Mouse (Mus musculus): Measurements from ENCODE around the gene Krtcap3. TPM values are rescaled to one million over a fixed set of nuclear protein-coding genes. Genes with fewer than 3 reads are reported as not detected.
A peak's percentile ranks its signal among the peaks of the same experiment; 100 is the strongest.

The Krtcap3 gene
- polyA plus RNA-seq, 1 experiment from 2014 or later: 66.8 TPM

DNA sequence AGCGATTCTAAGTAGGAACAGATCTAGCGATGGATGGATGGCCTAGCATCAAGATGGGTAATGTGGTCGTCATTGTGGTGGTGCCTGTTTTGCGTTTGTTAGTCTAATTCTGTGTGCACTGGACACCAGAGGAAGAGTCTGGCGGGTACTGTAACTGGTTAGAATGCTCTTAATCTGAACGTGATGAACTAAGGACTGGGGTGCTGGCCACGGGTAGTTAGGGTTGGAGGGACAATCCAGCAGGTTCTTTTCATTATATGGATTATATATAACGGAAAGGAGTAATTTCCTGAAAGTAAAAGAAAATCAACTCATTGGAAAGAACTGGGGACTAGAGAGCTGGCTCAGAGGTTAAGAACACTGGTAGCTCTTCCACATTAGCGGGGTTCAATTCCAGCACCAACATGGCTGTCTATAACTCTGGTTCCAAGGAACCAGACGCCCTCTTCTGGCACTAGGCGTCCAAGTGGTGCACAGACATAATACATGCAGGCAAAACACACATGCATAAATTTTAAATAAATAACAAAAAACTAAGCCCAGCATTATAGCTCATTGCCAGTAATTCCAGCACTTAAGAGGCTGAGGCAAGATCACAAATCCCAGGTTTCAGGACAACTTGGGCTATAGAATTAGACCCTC, 30.1 kb upstream of the Krtcap3 start:
- Histone ChIP-seq H3K4me3 (replicated peaks) (peak overlapping the region; percentile 94), H3K27ac (peak overlapping the region; percentile 84), H3K9ac (peak overlapping the region; percentile 74), H3K9me3 (no peaks in the 10 kb centered on the region), H3K36me3 (no peaks in the 10 kb centered on the region), H3K27me3 (replicated peaks) (no peaks in the 10 kb centered on the region), H3K4me1 (replicated peaks) (peaks cover 4% of the 10 kb centered on the region; the same call in 1 of the 2 replicates), H3K4me2 (replicated peaks) (peak overlapping the region; percentile 79)
- 11% methylated on average over 11 of the region's 11 CpGs for WGBS
- no peak for ATAC-seq

DNA sequence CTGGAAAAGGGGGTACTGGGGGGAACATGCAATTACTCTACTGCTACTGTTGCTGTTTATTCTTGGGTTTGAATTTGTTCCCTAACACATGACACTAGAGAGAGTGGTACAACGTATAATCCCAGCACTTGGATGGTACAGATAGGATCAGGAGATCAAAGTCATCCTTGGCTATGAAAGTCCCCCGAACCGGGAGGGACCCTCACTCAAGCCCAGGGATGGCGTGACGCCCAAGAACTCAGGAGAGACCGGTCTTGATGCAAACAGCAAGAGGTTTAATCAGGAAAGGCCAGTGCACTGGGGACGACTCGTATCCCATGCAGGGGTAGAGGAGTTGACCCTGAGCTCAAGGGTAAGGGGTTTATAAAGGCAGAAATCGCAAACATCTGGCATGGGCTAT, 28.8 kb upstream of the Krtcap3 start:
- peaks cover 4% of the 10 kb centered on the region; the same call in 1 of the 2 replicates for H3K4me1 ChIP-seq (replicated peaks)
- no peak overlapping the region for H3K4me3 ChIP-seq (replicated peaks)
- H3K27me3 ChIP-seq (replicated peaks): no peaks in the 10 kb centered on the region
- H3K4me2 ChIP-seq (replicated peaks): no peak overlapping the region
- H3K36me3 ChIP-seq: no peaks in the 10 kb centered on the region
- H3K9ac ChIP-seq: no peak overlapping the region
- 94% methylated on average over 9 of the region's 9 CpGs for WGBS
- H3K9me3 ChIP-seq: no peaks in the 10 kb centered on the region
- ATAC-seq: no peak
- H3K27ac ChIP-seq: no peak overlapping the region

DNA sequence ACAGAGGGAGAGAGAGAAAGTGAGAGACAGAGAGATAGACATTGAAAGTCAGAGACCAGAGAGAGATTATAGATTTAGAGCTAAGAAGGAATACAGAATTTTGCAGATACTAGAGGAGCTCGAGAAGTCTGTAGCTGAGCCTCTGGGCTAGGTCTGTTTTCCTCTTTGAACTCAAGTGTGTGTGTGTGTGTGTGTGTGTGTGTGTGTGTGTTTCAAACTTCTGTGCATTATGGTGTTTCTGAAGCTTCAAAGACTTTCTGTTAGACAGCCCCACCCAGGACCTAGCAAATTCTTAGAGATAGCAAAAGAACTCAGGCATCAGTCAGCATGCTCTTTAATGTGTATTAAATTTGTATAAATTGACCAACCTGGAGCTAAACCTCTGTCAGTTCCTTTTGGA, 24.9 kb upstream of the Krtcap3 start:
- 77% methylated on average over 1 of the region's 1 CpGs for WGBS

DNA sequence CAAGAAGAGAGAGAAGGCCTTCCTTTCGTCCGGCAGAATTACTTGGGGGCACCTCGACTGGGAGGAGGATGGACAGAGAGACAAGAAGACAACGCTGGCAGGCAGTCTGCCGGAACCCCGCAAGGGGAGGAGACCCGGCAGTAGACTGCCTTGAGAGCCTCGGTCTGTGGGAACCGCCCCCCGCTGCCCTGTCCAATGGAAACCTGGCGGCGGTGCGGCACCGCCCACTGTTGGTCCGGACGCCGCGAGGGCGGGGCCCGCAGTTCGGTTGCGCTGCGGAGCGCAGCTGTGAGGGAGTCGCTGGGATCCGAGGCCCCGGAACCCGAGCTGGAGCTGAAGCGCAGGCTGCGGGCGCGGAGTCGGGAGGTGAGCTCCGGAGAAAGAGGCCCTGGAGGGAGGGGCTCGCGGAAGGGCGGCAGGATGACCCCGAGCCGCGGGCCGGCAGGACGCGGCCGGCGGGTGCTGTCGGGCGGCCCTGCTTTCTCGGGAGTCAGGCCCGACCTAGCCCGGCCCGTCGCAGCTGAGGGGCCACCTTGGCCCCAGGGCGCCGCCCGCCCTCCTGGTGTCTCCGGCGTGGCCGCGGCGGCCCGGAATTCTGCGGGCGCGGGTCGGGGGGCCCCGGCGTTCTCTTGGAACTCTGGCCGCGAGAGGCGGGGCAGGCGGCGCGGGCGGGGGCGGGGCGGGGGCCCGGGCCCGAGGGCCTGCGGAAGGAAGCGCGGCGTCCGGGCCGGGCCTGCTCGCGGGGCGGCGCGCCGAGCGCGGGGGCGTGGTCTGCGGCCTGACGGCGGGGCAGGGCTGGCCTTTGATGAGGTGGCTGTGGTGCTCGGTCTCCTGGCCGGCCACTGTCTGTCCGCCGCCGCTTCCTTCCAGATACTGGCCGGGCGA, 10.6 kb upstream of the Krtcap3 start, which contains the start of the genes Nrbp1 and Gm9970:
Gene Nrbp1 (plus strand): TSS at position 228 of the 885 bp plus-strand sequence.
Gene Gm9970 (minus strand): TSS at position 596 of the 885 bp plus-strand sequence.
- H3K4me1 ChIP-seq (replicated peaks): 0 out of 2 replicates have a peak, but pooled peaks cover 7% of the 10 kb centered on the region
- under 1% methylated on average over 81 of the region's 103 CpGs for WGBS
- no peaks in the 10 kb centered on the region for H3K27me3 ChIP-seq (replicated peaks)
- ATAC-seq: peak; percentile 99
- peaks cover 18% of the 10 kb centered on the region for H3K36me3 ChIP-seq
- H3K27ac ChIP-seq: peak within 1 kb of the TSS; percentile 99
- H3K9ac ChIP-seq: peak within 1 kb of the TSS; percentile 99
- H3K9me3 ChIP-seq: no peaks in the 10 kb centered on the region
- H3K4me3 ChIP-seq (replicated peaks): peak within 1 kb of the TSS; percentile 99
- peak within 1 kb of the TSS; percentile 80 for H3K4me2 ChIP-seq (replicated peaks)

More for the DNA sequence above, 24.9 kb upstream of the Krtcap3 start:
- no peak overlapping the region for H3K4me3 ChIP-seq (replicated peaks)
- H3K9me3 ChIP-seq: no peaks in the 10 kb centered on the region
- no peaks in the 10 kb centered on the region for H3K27me3 ChIP-seq (replicated peaks)
- no peak for ATAC-seq
- no peaks in the 10 kb centered on the region for H3K4me1 ChIP-seq (replicated peaks)
- no peaks in the 10 kb centered on the region for H3K36me3 ChIP-seq
- no peak overlapping the region for H3K27ac ChIP-seq
- H3K4me2 ChIP-seq (replicated peaks): no peak overlapping the region
- H3K9ac ChIP-seq: no peak overlapping the region

DNA sequence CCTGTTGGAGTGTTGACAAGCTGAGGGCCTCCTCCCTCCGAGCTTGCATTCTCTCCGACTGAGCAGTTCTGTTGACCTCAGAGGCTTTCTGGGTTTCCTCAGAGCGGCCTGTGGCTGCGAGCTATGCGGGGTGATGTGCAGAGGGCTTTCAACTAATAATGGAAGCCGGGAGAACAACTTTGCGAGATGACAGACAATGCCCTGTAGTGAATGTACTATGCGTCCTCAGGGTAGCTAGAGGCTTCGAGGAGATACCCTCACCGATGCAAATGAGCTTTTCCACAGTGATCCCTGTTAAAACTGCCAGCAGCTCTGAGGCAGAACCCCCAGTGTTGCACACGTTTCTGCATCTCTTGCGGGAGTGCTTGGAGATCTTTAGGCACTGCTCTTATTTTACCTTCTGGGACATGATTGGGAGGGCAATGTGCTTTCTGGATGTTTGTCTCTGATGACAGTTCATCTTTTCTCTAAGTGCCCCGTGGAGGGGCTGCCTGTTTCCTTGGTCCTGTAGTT, 9.9 kb upstream of the Krtcap3 start:
- no peak for ATAC-seq
- H3K9me3 ChIP-seq: no peaks in the 10 kb centered on the region
- H3K27me3 ChIP-seq (replicated peaks): no peaks in the 10 kb centered on the region

DNA sequence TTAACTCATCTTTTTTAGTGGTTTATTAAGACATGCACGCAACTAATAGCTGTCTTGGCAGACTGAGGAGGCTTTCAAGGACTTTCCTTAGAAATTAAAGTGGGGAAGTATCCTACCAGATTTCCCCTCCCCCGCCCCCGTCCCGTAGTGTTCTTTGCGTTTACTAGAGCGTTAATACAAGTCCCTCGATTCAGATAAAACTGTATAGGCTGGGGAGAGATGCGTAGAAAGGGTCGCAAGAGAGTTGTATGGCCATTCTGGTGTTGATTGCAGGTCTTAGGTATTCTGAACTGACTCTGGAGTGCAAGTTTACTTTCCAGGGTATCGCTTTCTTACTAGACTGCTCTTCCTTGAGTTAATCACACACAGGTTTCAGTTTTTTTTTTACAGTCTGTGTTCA, 9.3 kb upstream of the Krtcap3 start:
- H3K27ac ChIP-seq: no peak overlapping the region
- peaks cover 24% of the 10 kb centered on the region for H3K36me3 ChIP-seq
- peak overlapping the region; percentile 80 for H3K4me2 ChIP-seq (replicated peaks)
- H3K9ac ChIP-seq: peak overlapping the region; percentile 99
- peak overlapping the region; percentile 99 for H3K4me3 ChIP-seq (replicated peaks)
- H3K4me1 ChIP-seq (replicated peaks): 0 out of 2 replicates have a peak, but pooled peaks cover 7% of the 10 kb centered on the region
- H3K27me3 ChIP-seq (replicated peaks): no peaks in the 10 kb centered on the region
- WGBS: 21% methylated on average over 10 of the region's 10 CpGs
- ATAC-seq: no peak
- H3K9me3 ChIP-seq: no peaks in the 10 kb centered on the region

More for the DNA sequence above, 9.9 kb upstream of the Krtcap3 start:
- WGBS: under 1% methylated on average over 13 of the region's 13 CpGs
- Histone ChIP-seq H3K36me3 (peaks cover 24% of the 10 kb centered on the region), H3K4me1 (replicated peaks) (0 out of 2 replicates have a peak, but pooled peaks cover 7% of the 10 kb centered on the region), H3K9ac (peak overlapping the region; percentile 99), H3K27ac (peak overlapping the region; percentile 99), H3K4me3 (replicated peaks) (peak overlapping the region; percentile 99), H3K4me2 (replicated peaks) (peak overlapping the region; percentile 80)

DNA sequence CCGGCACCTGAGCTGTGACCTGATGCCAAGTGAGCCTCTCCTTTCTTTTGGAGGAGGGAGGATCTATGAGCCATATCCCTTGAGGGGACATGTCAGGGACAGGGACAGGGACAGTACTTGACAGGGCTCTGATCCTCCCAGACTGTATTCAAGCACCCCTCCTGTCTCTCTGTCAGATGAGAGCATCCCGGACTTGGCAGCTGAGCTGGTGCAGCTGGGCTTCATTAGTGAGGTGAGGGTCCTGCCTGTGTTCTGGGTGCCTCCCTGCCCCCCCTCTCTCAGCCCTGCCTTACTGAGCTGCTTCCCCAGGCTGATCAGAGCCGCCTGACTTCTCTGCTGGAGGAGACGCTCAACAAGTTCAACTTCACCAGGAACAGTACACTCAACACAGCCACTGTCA, 775 bp upstream of the Krtcap3 start:
- ATAC-seq: no peak
- no peaks in the 10 kb centered on the region for H3K27me3 ChIP-seq (replicated peaks)
- H3K4me2 ChIP-seq (replicated peaks): no peak overlapping the region
- no peak overlapping the region for H3K9ac ChIP-seq
- no peak overlapping the region for H3K4me3 ChIP-seq (replicated peaks)
- no peaks in the 10 kb centered on the region for H3K9me3 ChIP-seq
- H3K27ac ChIP-seq: no peak overlapping the region
- 52% methylated on average over 4 of the region's 4 CpGs for WGBS
- peaks cover 39% of the 10 kb centered on the region for H3K36me3 ChIP-seq
- peaks cover 16% of the 10 kb centered on the region for H3K4me1 ChIP-seq (replicated peaks)

DNA sequence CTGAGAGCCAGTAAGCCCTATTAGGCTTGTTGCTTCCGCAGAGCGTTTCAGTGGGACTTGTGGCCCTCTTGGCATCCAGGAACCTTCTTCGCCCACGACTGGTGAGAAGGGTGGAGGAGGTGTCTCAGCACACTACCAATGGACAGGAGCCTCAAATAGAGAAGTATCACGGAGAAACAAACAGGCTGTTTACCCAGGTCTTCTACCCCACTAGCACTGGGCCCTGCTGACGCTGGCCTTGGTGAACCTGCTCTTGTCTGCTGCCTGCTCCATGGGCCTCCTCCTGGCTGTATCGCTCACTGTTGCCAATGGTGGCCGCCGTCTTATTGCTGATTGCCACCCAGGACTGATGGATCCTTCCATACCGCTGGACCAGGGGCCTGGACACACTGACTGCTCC, 660 bp downstream of the Krtcap3 start:
- Histone ChIP-seq H3K9me3 (no peaks in the 10 kb centered on the region), H3K36me3 (peaks cover 35% of the 10 kb centered on the region), H3K4me3 (replicated peaks) (peak overlapping the region; percentile 44), H3K4me2 (replicated peaks) (peak overlapping the region; percentile 59), H3K27me3 (replicated peaks) (no peaks in the 10 kb centered on the region), H3K27ac (peak overlapping the region; percentile 86), H3K9ac (peak overlapping the region; percentile 44), H3K4me1 (replicated peaks) (peaks cover 16% of the 10 kb centered on the region)
- 45% methylated on average over 10 of the region's 10 CpGs for WGBS
- 0 out of 2 replicates have a peak, but pooled peaks have one; percentile 1 for ATAC-seq

DNA sequence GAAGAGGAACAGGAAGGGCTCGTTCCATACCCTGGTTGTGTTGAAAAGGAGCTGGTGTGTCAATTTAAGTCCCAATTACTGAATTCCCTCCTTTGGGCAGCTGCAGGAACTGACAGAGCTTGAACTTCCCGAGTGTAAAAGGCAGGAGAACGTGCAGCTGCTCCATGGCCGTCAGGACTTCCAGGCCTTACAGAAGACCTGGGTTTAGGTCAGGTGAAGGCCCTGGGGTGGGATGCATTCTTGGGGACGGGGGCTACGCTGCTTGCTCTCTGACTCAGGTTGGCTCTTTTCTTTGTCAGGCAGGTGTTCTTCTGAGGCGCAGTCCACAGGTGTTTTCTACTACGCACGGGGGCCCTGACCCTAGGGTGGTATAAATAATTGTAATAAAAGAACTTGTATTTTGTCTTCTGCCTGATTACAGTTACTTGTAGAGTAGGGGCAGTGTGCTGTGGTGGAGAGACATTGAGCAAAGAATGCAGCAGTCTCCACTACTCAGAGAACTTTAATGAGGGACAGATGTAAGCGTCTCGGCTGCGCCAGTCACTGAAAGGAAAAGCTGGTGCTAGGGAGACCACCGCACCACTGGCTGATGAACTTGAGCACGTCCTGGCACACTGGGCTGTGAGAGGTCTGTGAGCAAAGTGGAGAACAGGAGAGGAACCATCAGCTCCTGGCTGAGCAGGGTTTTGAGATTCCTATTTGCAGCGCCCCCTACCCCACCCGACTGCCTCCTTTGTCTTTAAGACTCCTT, 1.5 kb downstream of the Krtcap3 start:
- ATAC-seq: no peak
- Histone ChIP-seq H3K27ac (peak overlapping the region; percentile 86; the same call in 1 of the 2 replicates), H3K9me3 (no peaks in the 10 kb centered on the region), H3K4me1 (replicated peaks) (peaks cover 16% of the 10 kb centered on the region), H3K36me3 (peaks cover 32% of the 10 kb centered on the region), H3K4me3 (replicated peaks) (peak overlapping the region; percentile 44), H3K9ac (peak overlapping the region; percentile 44), H3K4me2 (replicated peaks) (peak overlapping the region; percentile 59), H3K27me3 (replicated peaks) (no peaks in the 10 kb centered on the region)
- WGBS: 65% methylated on average over 16 of the region's 16 CpGs

DNA sequence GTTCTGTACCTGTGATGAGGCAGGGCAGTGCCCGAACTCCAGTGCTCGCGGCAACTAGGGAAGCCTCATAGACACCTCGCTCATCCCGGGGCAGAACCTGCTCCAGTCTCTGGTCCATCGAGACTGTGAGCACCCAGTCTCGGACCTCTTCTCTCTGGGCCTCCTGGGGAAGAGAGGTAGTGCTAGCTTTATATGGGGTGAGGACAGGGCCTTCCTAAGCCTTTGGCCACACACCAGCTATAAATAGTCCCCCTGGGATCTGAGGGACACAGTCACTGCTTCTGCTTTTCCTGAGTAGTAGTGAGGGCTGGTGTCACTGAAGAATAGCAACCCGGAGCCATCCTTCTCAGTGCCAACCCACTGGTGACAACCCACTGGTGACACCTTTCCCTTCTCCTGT, 2.3 kb downstream of the Krtcap3 start:
- peak overlapping the region; percentile 59 for H3K4me2 ChIP-seq (replicated peaks)
- WGBS: 93% methylated on average over 8 of the region's 8 CpGs
- H3K27me3 ChIP-seq (replicated peaks): no peaks in the 10 kb centered on the region
- H3K9ac ChIP-seq: no peak overlapping the region
- H3K27ac ChIP-seq: peak overlapping the region; percentile 41
- peaks cover 26% of the 10 kb centered on the region for H3K36me3 ChIP-seq
- no peak for ATAC-seq
- H3K4me1 ChIP-seq (replicated peaks): peaks cover 16% of the 10 kb centered on the region
- no peak overlapping the region for H3K4me3 ChIP-seq (replicated peaks)
- no peaks in the 10 kb centered on the region for H3K9me3 ChIP-seq

DNA sequence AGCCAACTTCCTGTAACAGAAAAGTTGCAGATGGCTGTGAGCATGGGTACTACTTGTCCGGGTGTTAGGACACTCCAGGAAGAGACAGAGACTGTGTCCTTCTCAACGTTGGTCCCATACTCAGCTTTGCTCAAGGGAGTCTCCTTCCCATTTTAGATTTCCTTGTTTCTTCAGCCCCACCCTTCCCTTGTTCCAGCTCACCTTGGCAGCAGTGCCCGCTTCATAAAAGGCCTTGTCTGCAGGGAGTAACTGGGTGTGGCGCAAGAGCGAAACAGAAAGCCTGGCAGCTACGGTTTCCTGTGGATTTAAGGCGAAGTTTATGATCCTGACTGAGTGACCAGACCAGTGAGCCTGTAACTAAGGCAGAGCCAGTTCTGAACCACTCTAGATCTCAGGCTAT, 3.0 kb downstream of the Krtcap3 start:
- peak; percentile 52 for ATAC-seq
- H3K36me3 ChIP-seq: peaks cover 29% of the 10 kb centered on the region
- no peak overlapping the region for H3K4me3 ChIP-seq (replicated peaks)
- 55% methylated on average over 7 of the region's 7 CpGs for WGBS
- H3K9ac ChIP-seq: no peak overlapping the region
- H3K27ac ChIP-seq: peak overlapping the region; percentile 56
- H3K4me1 ChIP-seq (replicated peaks): peaks cover 16% of the 10 kb centered on the region
- H3K27me3 ChIP-seq (replicated peaks): no peaks in the 10 kb centered on the region
- H3K4me2 ChIP-seq (replicated peaks): peak overlapping the region; percentile 59
- H3K9me3 ChIP-seq: no peaks in the 10 kb centered on the region

Measured in intestine, embryonic 15.5 days (tissue).